21 mouse cellular contexts compared by ENCODE assay signal in the genomic region with DNA sequence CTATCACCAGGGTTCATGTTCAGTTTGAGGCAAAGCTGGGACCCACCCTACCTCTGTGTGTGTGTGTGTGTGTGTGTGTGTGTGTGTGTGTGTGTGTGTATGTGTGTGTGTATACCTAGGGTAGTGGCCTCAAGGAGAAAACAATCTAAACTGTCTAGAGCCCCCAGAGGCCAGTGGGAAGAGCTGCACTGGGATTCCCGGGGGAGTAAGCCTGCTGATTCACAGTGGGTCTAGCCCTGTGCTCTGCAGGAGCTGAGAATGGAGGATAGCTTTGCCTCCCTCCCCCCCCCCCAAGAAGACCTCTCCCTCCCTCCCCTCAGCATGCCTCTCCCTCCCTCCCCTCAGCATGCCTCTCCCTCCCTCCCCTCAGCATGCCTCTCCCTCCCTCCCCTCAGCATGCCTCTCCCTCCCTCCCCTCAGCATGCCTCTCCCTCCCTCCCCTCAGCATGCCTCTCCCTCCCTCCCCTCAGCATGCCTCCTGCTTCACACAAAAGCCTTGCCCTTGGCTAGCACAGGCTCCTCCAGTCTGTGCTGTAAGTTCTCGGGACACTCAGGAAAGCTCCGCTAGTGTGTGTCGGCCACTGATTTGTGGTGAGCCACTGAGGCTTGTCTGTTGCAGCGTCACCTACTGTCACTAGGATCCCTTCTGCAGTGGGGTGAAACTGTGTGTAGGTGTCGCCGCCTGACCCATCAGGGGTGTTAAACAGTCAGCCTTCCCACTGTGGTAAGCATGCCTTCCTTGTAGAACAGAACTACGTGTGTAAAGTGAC. TPM values are rescaled to one million over a fixed set of nuclear protein-coding genes. Genes with fewer than 3 reads are reported as not detected.
DNase-seq lines count a peak whose midpoint lies in the region; ATAC-seq and TF ChIP-seq lines count a peak whose summit lies in the region.
"Had no signal": no experiment of that assay in that cellular context is flagged by ENCODE, and none has a peak within 500 bp of the region (broad histone marks: within the 10 kb centered on the region; RNA-seq: fewer than 3 reads in every experiment).

No protein-coding gene starts in this region.

- no peaks in the 10 kb centered on the region for H3K9me3 ChIP-seq in forebrain, embryonic 12.5 days
- H3K9me3 ChIP-seq in forebrain, postnatal 0 days (ENCODE audit: low read length): no peaks in the 10 kb centered on the region
- no peaks in the 10 kb centered on the region for H3K9me3 ChIP-seq in megakaryocyte, embryonic 14.5 days
- H3K9me3 ChIP-seq in limb, embryonic 12.5 days: no peaks in the 10 kb centered on the region
- H3K9me3 ChIP-seq in kidney, embryonic 16.5 days (ENCODE audit: low read length): no peaks in the 10 kb centered on the region
- H3K9me3 ChIP-seq: G1E; neural tube, embryonic 15.5 days had no signal

- H3K36me3 ChIP-seq in forebrain, embryonic 12.5 days (replicated peaks): no peaks in the 10 kb centered on the region
- peaks cover 11% of the 10 kb centered on the region for H3K36me3 ChIP-seq in forebrain, postnatal 0 days (ENCODE audit: insufficient read depth)
- H3K36me3 ChIP-seq in megakaryocyte, embryonic 14.5 days (replicated peaks; ENCODE audit: low read length): no peaks in the 10 kb centered on the region
- no peaks in the 10 kb centered on the region for H3K36me3 ChIP-seq in limb, embryonic 12.5 days
- no peaks in the 10 kb centered on the region for H3K36me3 ChIP-seq in kidney, embryonic 16.5 days (ENCODE audit: insufficient read depth, low read length)
- H3K36me3 ChIP-seq: G1E; neural tube, embryonic 15.5 days had no signal

- no peak for TF ChIP-seq CTCF in forebrain, postnatal 0 days (IDR thresholded peaks at IDR 0.05; ENCODE audit: low read depth)

- no peak overlapping the region for H3K4me3 ChIP-seq in forebrain, embryonic 12.5 days (replicated peaks)
- H3K4me3 ChIP-seq in forebrain, postnatal 0 days (ENCODE audit: low read depth, low read length): no peak overlapping the region
- H3K4me3 ChIP-seq in megakaryocyte, embryonic 14.5 days (replicated peaks): peak overlapping the region; percentile 10
- no peak overlapping the region for H3K4me3 ChIP-seq in limb, embryonic 12.5 days (replicated peaks)
- no peak overlapping the region for H3K4me3 ChIP-seq in kidney, embryonic 16.5 days (ENCODE audit: low read length)
- H3K4me3 ChIP-seq: gastrocnemius, adult 2 months; neural tube, embryonic 15.5 days had no signal

- 0 out of 2 replicates have a peak, but pooled peaks have one; percentile 14 for ATAC-seq in forebrain, embryonic 12.5 days (ENCODE audit: low FRiP score)
- no peak for ATAC-seq in forebrain, postnatal 0 days
- ATAC-seq in megakaryocyte, adult 5-6 weeks (ENCODE audit: poor library complexity, severe bottlenecking): no peak
- no peak for ATAC-seq in limb, embryonic 12.5 days (ENCODE audit: insufficient number of reproducible peaks, insufficient read depth, low FRiP score, low TSS enrichment, low read depth)
- ATAC-seq in kidney, embryonic 16.5 days (ENCODE audit: low FRiP score, low TSS enrichment): no peak
- ATAC-seq: forebrain, embryonic 14.5 days; inflammation-experienced regulatory T-cells, adult 6 months had no signal

- no peaks in the 10 kb centered on the region for H3K27me3 ChIP-seq in forebrain, embryonic 12.5 days
- no peaks in the 10 kb centered on the region for H3K27me3 ChIP-seq in forebrain, postnatal 0 days (ENCODE audit: insufficient read depth, low read length)
- peaks cover 56% of the 10 kb centered on the region for H3K27me3 ChIP-seq in megakaryocyte, embryonic 14.5 days (replicated peaks)
- no peaks in the 10 kb centered on the region for H3K27me3 ChIP-seq in limb, embryonic 12.5 days
- H3K27me3 ChIP-seq in kidney, embryonic 16.5 days (ENCODE audit: insufficient read depth, low read length): no peaks in the 10 kb centered on the region
- H3K27me3 ChIP-seq: neural tube, embryonic 15.5 days had no signal

- peaks cover 7% of the 10 kb centered on the region; the same call in 1 of the 2 replicates for H3K4me1 ChIP-seq in forebrain, embryonic 12.5 days
- H3K4me1 ChIP-seq in forebrain, postnatal 0 days (ENCODE audit: insufficient read depth): no peaks in the 10 kb centered on the region
- H3K4me1 ChIP-seq in megakaryocyte, embryonic 14.5 days: peaks cover 40% of the 10 kb centered on the region
- peaks cover 40% of the 10 kb centered on the region for H3K4me1 ChIP-seq in limb, embryonic 12.5 days (replicated peaks)
- H3K4me1 ChIP-seq in kidney, embryonic 16.5 days (ENCODE audit: insufficient read depth, low read length): peaks cover 27% of the 10 kb centered on the region

- no peak overlapping the region for H3K27ac ChIP-seq in forebrain, embryonic 12.5 days
- no peak overlapping the region for H3K27ac ChIP-seq in forebrain, postnatal 0 days (ENCODE audit: low read depth, low read length)
- H3K27ac ChIP-seq in limb, embryonic 12.5 days: 0 out of 2 replicates have a peak overlapping the region, but pooled peaks have one; percentile 35
- H3K27ac ChIP-seq in kidney, embryonic 16.5 days (ENCODE audit: low read length): no peak overlapping the region
- H3K27ac ChIP-seq: macrophage; neural tube, embryonic 15.5 days had no signal

- DNase-seq in forebrain, postnatal 0 days: no peak
- peak; percentile 66 for DNase-seq in R1 (ENCODE audit: low read depth, low spot score)
- no peak for DNase-seq in left cerebral cortex, adult 8-10 months (ENCODE audit: low spot score in 2 of 2)
- DNase-seq: adrenal gland, postnatal 25 days; cerebellum, adult 9-10 months; gastrocnemius, adult 2 months; heart, adult 18-20 months; heart, postnatal 14 days; liver; lung, adult 18-20 months; thymus, postnatal 4 days had no signal

- H3K9ac ChIP-seq in forebrain, embryonic 12.5 days: no peak overlapping the region
- no peak overlapping the region for H3K9ac ChIP-seq in forebrain, postnatal 0 days
- H3K9ac ChIP-seq in limb, embryonic 12.5 days (replicated peaks): no peak overlapping the region
- H3K9ac ChIP-seq in kidney, embryonic 16.5 days (replicated peaks; ENCODE audit: low read length): no peak overlapping the region
- H3K9ac ChIP-seq: neural tube, embryonic 15.5 days had no signal

- whole genome bisulfite sequencing in forebrain, embryonic 12.5 days: 16% methylated on average over 8 of the region's 8 CpGs
- WGBS in forebrain, postnatal 0 days: 25% methylated on average over 8 of the region's 8 CpGs
- 23% methylated on average over 8 of the region's 8 CpGs for WGBS in limb, embryonic 12.5 days
- WGBS in kidney, embryonic 16.5 days: 37% methylated on average over 8 of the region's 8 CpGs

- no peak overlapping the region for H3K4me2 ChIP-seq in forebrain, embryonic 12.5 days
- no peak overlapping the region for H3K4me2 ChIP-seq in forebrain, postnatal 0 days (ENCODE audit: low read depth)
- H3K4me2 ChIP-seq in limb, embryonic 12.5 days: no peak overlapping the region
- no peak overlapping the region for H3K4me2 ChIP-seq in kidney, embryonic 16.5 days (replicated peaks; ENCODE audit: low read depth, low read length)
- H3K4me2 ChIP-seq: neural tube, embryonic 15.5 days had no signal

RNA-seq across cellular contexts. Expression of a gene that starts 24.4 kb away (rescaled TPM):
- polyA plus RNA-seq in forebrain, embryonic 12.5 days (2016; fragmentation: Nextera tagmentation; extraction: Ambion mirVana): 29.9 and 34.4 TPM in 2 replicates
- total RNA-seq in forebrain, postnatal 0 days (2014; rRNA removed): 36.2 and 41.2 TPM in 2 replicates
- 30.9 and 38.2 TPM in 2 replicates for polyA plus RNA-seq in forebrain, postnatal 0 days (2015; fragmentation: Nextera tagmentation; extraction: Ambion mirVana)
- 3.7 TPM in 1 of 2 replicates, not detected in the other for polyA plus RNA-seq in megakaryocyte, embryonic 14.5 days (2012; ENCODE audit: insufficient read depth, low replicate concordance)
- total RNA-seq in megakaryocyte, adult 5-6 weeks (2015): 0.96 and 3.5 TPM in 2 replicates
- total RNA-seq in megakaryocyte, adult 5-6 weeks (2017): 0.70 and 1.0 TPM in 2 replicates
- 11.2 and 12.2 TPM in 2 replicates for polyA plus RNA-seq in limb, embryonic 12.5 days (2016; fragmentation: Nextera tagmentation; extraction: Ambion mirVana)
- 10 to 100 TPM; 38.3 to 48.7 (median 40.9) TPM for total RNA-seq in left cerebral cortex, adult 8-10 months (2022)
- polyA plus RNA-seq in kidney, embryonic 16.5 days (2015; fragmentation: Nextera tagmentation; extraction: Ambion mirVana): 20.5 TPM in 2 replicates

RNA-seq across cellular contexts. Expression of a gene that starts 52.5 kb away (rescaled TPM):
- polyA plus RNA-seq in forebrain, embryonic 12.5 days (2016; fragmentation: Nextera tagmentation; extraction: Ambion mirVana): 425 and 501 TPM in 2 replicates
- 127 and 160 TPM in 2 replicates for total RNA-seq in forebrain, postnatal 0 days (2014; rRNA removed)
- 117 and 121 TPM in 2 replicates for polyA plus RNA-seq in forebrain, postnatal 0 days (2015; fragmentation: Nextera tagmentation; extraction: Ambion mirVana)
- polyA plus RNA-seq in megakaryocyte, embryonic 14.5 days (2012; ENCODE audit: insufficient read depth, low replicate concordance): 0.09 TPM in 1 of 2 replicates, not detected in the other
- total RNA-seq in megakaryocyte, adult 5-6 weeks (2015): 0.23 and 0.76 TPM in 2 replicates
- total RNA-seq in megakaryocyte, adult 5-6 weeks (2017): 0.37 and 0.73 TPM in 2 replicates
- 1,189 and 1,266 TPM in 2 replicates for polyA plus RNA-seq in limb, embryonic 12.5 days (2016; fragmentation: Nextera tagmentation; extraction: Ambion mirVana)
- 10 to 100 TPM; 14.7 to 18.3 (median 16.6) TPM for total RNA-seq in left cerebral cortex, adult 8-10 months (2022)
- 1,752 and 1,857 TPM in 2 replicates for polyA plus RNA-seq in kidney, embryonic 16.5 days (2015; fragmentation: Nextera tagmentation; extraction: Ambion mirVana)
- polyA plus RNA-seq: G1E; inflammation-experienced regulatory T-cells, adult 6 months had no signal

Comparison
In these comparisons a context has a peak if more than half of its experiments do, and no peak if none do; other contexts are left out.
1. RNA of a gene that starts 52.5 kb away (polyA plus RNA-seq): 1,752 to 1,857 TPM in kidney, embryonic 16.5 days, 1,189 to 1,266 TPM in limb, embryonic 12.5 days, 425 to 501 TPM in forebrain, embryonic 12.5 days and 117 to 121 TPM in forebrain, postnatal 0 days; 0.09 TPM in megakaryocyte, embryonic 14.5 days; every median in the first group is over 100 times any median in the second.